Mouse (Mus musculus): Measurements from ENCODE around the gene Bmpr1b.
A peak's percentile ranks its signal among the peaks of the same experiment; 100 is the strongest.

The Bmpr1b gene

DNA sequence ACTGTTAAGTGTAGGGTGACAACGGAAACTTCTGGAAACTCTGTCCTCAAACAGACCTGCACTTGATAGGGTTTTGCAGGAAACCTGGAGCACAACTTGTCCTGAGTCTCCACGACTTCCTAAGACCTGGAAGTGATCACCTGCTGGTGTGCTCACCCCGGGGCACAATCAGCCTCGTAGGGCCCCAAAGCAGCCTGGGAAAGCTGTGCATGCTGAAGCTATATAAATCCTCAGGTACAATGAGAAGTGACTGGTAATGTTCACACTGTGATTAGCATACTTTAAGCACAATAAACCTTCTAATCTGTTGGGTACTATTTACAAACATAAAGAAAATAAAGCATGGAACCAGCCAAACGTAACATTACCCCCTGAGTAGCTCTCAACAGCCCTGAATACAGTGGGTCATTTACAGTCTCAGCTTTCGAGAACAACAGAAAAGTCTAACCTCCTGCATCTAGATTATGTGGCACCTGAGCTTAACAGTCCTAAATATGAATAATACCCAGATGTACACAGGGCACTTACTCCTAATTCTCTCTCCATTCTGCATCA lies 54.4 kb downstream of the Bmpr1b start:
- no peak for DNase-seq (ENCODE audit: extremely low spot score, low read depth, low spot score)

DNA sequence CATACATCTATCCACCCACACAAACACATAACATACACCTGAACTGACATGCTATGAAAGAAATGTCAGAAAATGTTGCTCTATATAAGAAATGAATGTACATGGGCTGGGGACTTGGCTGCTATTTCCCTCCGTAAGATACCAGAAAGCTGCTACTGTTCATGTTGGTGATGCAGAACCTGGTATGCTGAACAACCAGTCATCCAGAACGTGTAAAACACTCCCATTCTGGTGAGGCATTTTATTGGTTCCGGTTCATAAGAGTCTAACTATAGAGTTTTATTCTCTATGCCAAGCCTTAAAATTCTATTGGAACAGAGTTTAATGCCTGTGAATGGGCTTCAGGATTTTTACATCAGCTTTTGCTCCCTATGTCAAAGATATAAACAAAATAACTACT lies 55.0 kb downstream of the Bmpr1b start:
- no peak for DNase-seq (ENCODE audit: extremely low spot score, low read depth, low spot score)

DNA sequence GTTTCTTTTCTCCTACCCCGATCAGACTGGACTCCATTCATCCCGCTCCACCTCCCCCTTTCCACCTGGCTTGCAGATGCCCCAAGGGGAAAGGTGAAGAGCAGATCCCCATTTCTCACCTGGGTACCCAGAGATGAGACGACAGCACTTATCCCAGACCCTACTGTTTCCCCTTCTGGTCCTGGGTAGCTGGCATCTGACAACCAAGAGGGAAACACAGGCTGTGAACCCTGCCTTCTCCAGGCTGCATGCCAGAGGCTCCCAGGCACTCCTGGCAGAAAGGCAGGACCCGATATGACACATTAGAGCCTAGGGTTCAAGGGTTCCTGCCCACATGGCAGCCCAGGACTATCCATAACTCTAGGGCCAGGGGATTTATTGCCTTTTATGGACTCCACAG lies 56.0 kb downstream of the Bmpr1b start:
- no peak for DNase-seq (ENCODE audit: extremely low spot score, low read depth, low spot score)

DNA sequence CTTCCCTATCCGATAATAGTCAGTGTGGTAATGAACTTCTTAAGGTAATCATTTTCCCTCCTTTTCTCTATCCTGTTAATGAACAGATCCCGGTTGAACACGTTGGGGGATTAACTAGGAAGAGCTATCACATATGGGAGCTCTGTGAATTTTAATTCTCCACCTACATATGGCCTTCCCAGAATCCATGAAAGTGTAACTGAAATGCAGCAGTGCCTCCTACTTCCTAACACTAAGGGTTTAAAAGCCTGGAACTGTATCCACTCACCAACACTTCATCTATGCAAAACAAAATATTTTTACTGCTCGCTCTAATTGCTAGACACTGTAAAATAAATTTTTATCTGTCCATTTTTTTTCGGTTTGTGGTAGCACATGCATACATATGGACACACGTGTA lies 63.0 kb downstream of the Bmpr1b start:
- DNase-seq (ENCODE audit: extremely low spot score, low read depth, low spot score), result no peak

DNA sequence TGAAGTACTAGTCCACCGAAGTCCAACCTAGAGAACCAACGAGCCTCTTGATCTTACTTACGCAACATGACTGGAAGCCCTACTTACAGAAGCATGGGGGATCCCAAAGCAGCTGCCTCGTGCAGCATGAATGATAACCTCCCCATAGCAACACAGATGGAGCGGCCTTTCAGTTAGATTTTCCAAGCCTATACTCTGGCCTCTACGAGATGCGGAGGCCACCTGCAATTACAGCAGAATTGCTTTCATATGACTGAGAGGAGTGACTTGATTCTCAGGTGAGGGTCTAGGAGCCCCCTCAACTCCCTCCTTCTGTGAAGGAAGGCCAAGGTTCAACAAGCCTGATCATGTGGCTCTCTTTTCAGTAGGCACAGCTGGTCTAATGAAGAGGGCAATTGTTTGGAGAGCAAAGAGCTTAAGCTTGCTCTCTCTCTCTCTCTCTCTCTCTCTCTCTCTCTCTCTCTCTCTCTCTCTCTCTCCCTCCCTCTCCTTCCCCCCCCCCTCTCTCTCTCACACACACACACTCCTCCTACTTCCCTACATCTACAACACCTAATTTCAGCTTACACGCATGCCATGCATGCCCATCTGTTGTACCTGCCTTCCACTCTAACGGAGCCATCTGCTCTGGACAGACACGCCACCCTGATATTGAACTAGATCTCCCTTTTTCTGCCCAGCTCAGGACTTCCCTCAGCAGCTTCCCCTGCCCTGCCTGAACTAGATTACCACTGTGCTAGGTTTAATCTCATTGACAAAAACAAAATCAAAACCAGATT lies 65.0 kb downstream of the Bmpr1b start:
- no peak for DNase-seq (ENCODE audit: extremely low spot score, low read depth, low spot score)

DNA sequence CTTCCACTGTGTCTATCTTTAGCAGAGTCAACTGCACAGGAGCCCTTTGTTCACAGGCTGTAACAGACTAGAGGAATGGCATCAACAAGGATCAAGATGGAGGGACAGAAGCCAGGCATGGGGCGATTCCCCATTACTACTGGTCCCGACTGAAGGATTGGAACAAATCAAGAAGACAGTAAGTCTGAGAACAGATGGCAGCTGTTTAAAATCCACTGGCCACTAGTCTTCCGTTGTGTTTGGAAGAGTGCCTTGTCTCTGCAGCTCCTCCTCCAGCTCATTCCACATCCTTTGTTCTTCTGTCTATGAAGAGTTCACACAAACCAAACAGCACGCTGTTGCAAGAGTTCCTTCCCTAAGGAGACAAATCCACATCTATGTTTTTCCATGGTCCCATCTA lies 65.6 kb downstream of the Bmpr1b start:
- no peak for DNase-seq (ENCODE audit: extremely low spot score, low read depth, low spot score)

DNA sequence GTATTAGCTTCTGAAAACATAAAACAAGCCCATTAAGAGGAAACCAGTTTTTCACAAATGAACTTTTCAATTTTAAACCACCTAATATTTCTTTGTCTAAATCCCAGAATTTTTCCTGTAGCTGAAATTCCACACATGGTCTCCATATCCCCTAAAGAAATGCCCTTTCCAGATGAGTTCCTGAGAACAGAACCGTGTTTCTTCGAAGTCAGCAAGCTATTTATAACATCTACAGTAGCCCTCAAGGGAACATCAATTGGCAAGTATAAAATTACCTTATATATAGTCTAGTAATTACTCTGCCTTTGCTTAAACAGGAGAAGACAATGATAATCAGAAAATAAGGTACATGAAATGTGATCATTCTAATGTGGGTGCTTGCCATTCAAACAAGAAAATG lies 70.1 kb downstream of the Bmpr1b start:
- peak; percentile 78 for DNase-seq (ENCODE audit: extremely low spot score, low read depth, low spot score)

DNA sequence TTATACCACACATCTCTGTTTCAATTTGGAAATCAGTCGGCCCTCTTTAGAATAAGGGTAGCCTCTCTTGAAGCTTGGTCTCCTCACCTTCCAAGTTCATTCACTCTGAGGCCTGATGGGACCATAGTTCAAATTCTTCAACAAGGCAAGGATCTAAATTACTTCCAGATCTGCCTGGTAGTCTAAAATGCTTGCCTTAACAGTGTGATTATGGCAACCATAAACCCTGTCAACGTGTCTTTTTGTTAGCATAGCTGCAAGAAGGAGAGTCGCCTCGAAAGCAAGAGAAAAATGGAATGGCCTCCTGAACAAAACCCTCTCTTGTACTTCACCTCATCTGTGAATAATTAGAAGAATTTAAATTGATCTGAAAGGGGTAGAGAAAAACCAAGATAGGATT lies 75.2 kb downstream of the Bmpr1b start:
- peak; percentile 71 for DNase-seq (ENCODE audit: extremely low spot score, low read depth, low spot score)

DNA sequence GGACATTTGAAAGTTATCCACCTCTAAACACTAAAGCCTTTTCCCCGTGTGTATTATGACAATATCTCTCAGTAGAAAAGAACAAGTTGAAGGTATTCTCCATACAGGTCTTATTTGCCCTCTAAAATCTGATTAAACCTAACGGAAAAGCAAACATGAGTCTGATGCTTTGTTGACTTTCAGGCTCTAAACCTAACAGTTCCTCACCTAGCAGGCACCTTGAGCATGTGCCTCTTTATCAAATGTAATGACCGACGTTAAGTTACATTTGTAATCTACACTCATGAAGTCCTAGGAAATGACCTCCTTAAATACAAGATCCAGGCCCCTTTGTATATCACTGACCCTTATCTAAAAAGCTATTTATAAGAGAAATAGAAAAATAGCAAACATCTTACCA lies 79.5 kb downstream of the Bmpr1b start:
- no peak for DNase-seq (ENCODE audit: extremely low spot score, low read depth, low spot score)

DNA sequence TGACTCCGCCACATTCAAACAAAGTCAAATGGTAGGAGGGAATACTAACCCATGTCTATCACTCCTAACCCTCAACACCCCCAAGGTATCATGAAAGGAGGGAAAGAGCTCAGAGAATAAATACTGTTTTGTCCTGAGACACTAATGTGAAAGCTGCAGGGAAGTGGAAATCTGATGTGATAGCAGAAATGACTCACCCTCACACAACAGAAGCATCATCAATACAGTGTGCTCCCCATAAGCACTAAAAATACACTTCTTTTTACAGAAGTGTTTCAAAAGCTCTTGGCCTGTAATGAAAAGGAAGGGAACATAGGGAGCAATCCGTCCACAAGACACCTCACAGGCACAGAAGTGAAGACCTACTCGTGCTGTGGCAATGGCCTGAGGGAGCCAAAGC lies 83.3 kb downstream of the Bmpr1b start:
- no peak for DNase-seq (ENCODE audit: extremely low spot score, low read depth, low spot score)

DNA sequence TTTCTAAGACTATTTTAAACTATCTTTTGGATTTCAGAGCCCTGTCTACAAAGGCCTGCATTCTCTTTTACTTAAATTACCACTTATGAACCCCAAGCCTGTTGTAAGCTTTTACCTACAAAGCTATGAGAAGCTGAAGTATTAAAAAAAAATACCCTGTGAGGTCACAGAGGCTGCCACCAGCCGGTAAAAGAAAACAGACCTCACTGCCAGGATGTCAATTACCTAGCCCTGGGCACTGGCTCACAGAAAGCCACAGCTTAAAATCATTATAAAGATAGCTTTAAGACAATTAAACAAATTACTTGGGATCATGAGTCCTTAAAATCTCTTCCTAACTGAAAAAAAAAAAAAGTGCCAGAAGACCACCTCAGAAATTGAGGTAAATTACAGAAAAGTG lies 85.1 kb downstream of the Bmpr1b start:
- DNase-seq (ENCODE audit: extremely low spot score, low read depth, low spot score), result no peak

DNA sequence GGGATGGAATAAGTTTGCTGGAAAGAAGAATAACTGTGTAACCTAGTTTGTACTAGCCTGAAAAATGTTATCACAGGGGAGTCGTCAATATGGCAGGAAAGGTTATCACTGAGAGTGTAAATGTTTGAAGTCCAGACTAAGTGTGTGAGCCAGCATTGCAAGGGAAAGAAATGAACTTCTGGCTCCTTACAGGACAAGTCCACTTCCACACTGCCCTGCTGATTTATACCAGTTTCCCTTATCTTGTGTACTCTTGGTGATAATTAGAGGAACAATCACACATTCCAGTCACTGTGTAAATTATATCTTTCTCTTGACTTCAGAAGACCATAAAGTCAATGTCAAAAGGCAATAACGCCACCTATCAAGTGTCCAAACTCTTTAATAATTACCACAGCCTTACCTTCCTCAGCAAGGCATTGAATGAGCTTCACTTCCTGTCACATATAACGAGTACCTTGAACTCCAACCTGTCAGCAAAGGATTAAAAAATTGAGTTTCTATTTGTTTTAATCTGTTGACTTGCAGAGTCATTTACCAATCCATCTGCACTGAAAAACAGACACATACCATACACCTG lies 91.4 kb downstream of the Bmpr1b start:
- no peak for DNase-seq (ENCODE audit: extremely low spot score, low read depth, low spot score)

DNA sequence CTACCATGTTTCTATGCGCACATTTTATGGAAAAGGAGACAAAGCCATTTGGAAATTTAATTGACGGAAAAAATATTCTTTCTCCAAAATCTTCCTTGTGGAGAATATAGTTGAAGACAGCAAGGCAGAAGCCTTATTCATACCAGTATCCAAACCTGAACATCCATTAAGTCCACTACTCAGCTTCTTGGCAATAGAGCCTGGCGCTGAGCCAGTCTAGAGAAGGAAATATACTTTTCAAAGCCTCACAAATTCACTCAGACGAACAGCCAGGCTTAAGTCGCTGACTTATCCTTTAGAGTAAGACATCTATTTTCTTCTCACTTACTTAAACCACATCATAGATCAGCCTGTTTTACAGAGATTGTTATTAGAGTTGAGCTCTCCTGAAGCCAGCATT lies 97.6 kb downstream of the Bmpr1b start:
- DNase-seq (ENCODE audit: extremely low spot score, low read depth, low spot score), result no peak

DNA sequence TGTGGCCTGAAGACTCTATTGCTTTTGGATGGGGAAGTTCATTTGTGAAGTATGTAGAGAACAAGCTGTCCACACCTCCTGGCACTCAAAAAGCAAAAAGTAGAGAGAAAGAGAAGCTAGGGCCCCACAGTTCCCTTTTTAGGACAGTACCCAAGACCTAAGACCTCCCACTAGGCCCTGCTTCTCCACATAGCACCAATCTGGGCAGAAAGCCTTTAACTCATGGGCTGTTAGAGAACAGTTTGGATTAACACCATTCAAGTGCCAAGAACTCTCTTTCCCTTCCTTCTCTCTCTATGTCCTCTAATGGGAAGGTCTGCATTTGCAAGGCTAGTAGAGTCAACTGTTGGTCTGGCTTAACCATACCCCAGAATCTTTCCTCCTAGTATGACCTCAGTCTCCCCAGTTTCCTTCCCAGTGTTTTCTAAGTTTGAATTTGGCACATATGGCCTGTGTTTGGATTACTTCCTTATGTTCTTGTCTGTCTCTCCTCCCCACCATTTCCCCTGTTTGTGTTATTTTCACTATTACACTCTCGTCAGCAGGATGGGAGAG lies 102.4 kb downstream of the Bmpr1b start:
- DNase-seq (ENCODE audit: extremely low spot score, low read depth, low spot score), result no peak

DNA sequence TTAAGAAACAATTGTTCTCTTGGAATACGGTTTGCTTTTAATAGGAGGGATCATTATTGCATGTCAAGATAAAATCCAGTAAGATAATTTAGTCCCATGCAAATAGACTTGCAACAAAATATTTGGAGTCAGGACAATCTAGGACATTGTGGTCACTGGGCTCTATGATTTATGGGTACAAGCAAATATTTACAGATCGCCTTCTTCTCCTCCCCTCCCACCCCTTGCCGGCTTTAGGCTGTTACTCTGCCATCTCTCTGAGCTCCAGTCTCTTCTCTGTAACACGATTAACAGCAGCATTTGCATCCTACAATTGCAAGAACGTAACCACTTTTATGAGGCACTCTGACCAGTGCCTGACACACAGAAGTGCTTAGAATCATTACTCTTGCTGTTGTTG lies 104.1 kb downstream of the Bmpr1b start:
- no peak for DNase-seq (ENCODE audit: extremely low spot score, low read depth, low spot score)

DNA sequence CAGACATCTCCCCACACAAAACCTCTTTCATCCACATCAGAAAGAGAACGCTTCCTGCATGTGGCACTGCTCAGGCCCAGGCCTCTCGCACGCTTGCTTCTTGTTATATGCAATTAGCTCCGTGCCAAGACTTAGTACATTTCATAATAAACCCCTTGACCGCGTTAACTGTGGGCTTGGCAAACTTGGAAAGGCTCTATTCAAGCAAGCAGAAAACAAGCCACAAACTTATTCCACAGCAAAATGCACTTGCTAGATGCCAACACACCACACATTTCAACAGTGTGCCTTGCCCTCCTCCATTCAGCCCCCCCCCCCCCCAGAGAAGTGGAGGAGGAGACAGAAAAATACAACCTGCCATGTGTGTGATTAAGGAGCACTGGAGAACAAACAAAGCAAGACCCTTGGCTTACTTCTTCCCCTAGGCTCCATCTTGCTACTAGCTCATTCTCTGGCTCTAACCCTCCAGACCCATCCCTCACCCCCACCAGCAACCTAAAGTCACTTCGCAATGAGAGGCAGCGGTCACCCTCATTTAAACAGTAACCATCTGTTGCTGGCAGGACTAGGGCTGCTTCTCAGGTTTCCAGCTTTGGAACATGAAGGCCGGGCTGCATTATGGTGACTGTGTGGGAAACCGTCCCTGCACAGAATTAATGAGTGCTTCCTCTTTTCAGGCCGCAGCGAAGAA lies 105.5 kb downstream of the Bmpr1b start:
- DNase-seq (ENCODE audit: extremely low spot score, low read depth, low spot score), result no peak

DNA sequence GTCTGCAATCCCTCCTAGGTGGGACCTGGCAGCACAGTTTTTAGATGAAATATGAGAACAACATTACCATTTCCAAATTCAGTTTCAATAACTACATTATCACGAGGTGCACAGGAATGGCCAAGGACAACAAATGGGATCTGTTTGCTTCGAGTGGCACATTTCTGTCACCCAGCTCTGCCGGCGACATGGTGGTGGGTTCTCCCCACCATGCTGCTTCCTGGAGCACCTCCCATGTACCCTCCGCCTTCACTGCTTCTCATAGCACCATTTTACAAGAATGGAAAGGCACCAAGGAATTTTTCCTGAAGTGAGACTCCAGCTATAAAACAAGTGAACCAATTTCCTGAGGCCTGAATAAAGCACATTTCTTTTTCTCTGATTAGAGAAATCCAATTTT lies 108.0 kb downstream of the Bmpr1b start:
- no peak for DNase-seq (ENCODE audit: extremely low spot score, low read depth, low spot score)

DNA sequence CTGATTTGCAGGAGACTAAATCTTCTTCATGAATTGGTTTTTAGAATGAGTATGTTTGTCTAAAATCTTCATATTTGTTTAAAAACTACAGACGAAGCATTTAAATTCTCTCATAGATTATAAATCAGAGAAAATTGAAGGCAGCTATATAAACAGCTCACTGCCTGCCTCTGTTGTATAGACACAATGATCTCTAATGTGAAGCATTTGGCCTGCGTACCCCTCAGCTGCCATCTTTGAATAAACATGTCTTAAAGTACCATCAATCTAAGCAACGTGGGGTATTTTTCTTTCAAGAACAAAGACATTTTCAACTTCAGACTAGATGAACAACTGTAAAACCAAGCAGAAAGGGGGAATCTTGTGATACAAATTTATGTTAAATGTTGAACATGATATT lies 109.3 kb downstream of the Bmpr1b start:
- no peak for DNase-seq (ENCODE audit: extremely low spot score, low read depth, low spot score)

DNA sequence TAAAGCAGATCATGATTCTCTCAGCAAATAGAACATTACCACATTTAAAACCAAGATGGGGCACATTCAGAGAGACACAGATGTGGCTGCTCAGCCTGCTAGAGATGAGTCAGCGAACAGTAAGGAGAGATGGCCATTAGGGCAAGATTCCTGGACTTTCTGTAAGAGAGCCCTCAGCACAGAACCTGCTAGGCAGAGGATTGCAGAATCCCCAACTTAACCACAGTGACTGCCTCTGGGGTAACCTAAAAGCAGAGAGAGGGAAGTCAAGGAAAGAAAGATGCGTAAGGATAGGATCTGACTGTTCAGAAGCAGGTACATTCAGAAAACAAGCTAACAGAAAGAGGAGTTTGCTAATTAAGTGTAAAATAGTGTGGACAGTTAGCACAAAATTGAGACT lies 118.5 kb downstream of the Bmpr1b start:
- DNase-seq (ENCODE audit: extremely low spot score, low read depth, low spot score), result no peak

DNA sequence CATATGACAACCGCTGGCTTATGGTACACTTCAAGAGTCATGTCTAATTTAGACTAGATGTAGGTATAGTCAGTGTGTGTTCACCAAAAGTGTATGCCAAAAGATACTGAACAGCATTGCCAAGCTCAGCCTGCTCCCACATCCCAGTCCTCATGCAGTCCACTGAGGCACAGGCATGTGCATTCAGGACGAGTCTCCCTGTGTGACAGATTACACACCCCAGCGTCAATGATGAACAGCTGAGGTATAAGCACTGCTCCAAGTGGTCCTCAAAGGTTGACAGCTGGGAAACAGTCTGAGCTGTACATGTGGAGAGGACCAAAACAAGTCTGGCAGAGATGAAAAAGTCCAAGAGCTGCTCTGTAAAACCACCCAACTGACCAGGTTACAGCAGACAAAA lies 119.6 kb downstream of the Bmpr1b start:
- DNase-seq (ENCODE audit: extremely low spot score, low read depth, low spot score), result no peak

DNA sequence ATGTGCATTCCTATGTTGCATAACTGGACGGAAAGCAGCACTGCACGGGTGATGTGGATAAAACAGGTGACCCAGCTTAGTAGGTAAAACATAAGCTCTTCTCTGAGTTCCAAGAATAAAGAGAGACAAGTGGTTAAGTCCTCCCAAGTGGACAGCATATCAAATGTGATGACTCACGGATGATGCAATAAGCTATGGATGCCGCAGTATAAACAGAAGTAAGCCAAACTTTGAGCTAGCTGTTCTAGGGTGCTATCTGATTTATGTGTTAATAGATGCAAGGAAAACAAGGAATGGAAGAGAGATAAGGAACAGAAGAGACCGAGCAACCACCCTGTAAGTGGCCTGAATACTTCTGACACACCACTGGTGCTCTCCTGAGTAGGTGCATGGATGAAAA lies 120.1 kb downstream of the Bmpr1b start:
- no peak for DNase-seq (ENCODE audit: extremely low spot score, low read depth, low spot score)

DNA sequence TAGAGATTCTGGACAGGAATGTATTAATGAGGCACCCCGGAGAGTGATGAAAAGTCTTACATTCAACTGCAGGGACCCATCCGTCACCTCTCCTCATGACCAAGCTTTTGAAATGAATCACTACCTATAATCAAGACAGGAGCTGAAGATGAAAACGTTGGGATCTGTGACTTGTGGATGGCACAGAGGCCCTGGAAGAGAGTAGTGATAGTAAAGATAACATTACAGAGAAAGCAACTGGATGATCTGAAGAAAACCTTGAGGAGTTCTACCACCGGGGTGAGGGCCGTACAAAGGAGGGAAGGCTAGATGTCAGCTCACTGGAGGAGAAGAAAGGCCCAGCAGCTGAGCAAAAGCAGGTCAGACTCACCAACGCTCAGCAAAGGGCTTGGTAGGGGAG lies 120.7 kb downstream of the Bmpr1b start:
- no peak for DNase-seq (ENCODE audit: extremely low spot score, low read depth, low spot score)
